Mouse (Mus musculus) hindbrain, embryonic 11.5 days (tissue): ENCODE data around the gene Samd4b. TPM values are rescaled to one million over a fixed set of nuclear protein-coding genes. Genes with fewer than 3 reads are reported as not detected.
A peak's percentile ranks its signal among the peaks of the same experiment; 100 is the strongest.
"Not testable (repeated sequence)": the region's sequence is repeated elsewhere in the genome, so short reads cannot be mapped to it uniquely, and the experiment has no call there.

Source experiments
- ATAC-seq: fragments of 200-750 bp; cut with Nextera tagmentation; 2 replicates; pipeline ENCODE4 v1.8.0; 2017; ENCODE audit warnings: mild to moderate bottlenecking, moderate TSS enrichment, moderate library complexity; ENCODE audit not compliant: low FRiP score
- DNase-seq: peaks from one replicate; pipeline ENCODE4 v3.0.0-alpha.2; 2015; ENCODE audit warnings: low spot score
- H3K27ac ChIP-seq: fragments of 300-500 bp; sonication (generic); 2 replicates; pipeline ENCODE4 v1.5.1; 2014; ENCODE audit warnings: mild to moderate bottlenecking, low read depth, low read length
- H3K27me3 ChIP-seq: fragments of 300-500 bp; sonication (generic); 2 replicates; pipeline ENCODE4 v1.6.1; 2014; ENCODE audit warnings: mild to moderate bottlenecking, low read length, moderate library complexity, mixed read lengths; ENCODE audit not compliant: control insufficient read depth, insufficient read depth
- H3K36me3 ChIP-seq: fragments of 300-500 bp; sonication (generic); 2 replicates; pipeline ENCODE4 v1.6.1; 2014; ENCODE audit warnings: mild to moderate bottlenecking, low read length, moderate library complexity, mixed read lengths; ENCODE audit not compliant: control insufficient read depth, insufficient read depth
- H3K4me1 ChIP-seq: fragments of 300-500 bp; sonication (generic); replicated peaks from 2 replicates; pipeline ENCODE4 v1.6.1; 2014; ENCODE audit warnings: low read length, mixed read lengths; ENCODE audit not compliant: control insufficient read depth, insufficient read depth
- H3K4me2 ChIP-seq: fragments of 300-500 bp; sonication (generic); replicated peaks from 2 replicates; pipeline ENCODE4 v1.6.1; 2014; ENCODE audit warnings: mild to moderate bottlenecking, low read depth, low read length
- H3K4me3 ChIP-seq: fragments of 300-500 bp; sonication (generic); 2 replicates; pipeline ENCODE4 v1.5.1; 2014; ENCODE audit warnings: low read depth, low read length
- H3K9ac ChIP-seq: fragments of 300-500 bp; sonication (generic); 2 replicates; pipeline ENCODE4 v1.6.1; 2014; ENCODE audit warnings: low read depth, low read length
- H3K9me3 ChIP-seq: fragments of 300-500 bp; sonication (generic); 2 replicates; pipeline ENCODE4 v1.6.1; 2016; ENCODE audit warnings: low read length; ENCODE audit not compliant: control insufficient read depth
- WGBS: fragments of 180-500 bp; shearing (Covaris S2); extraction: QIAGEN DNeasy Blood & Tissue Kit; methylation state at CpG from one replicate; pipeline ENCODE4 v1.1.7; 2014; 5-methylcytosine and 5-hydroxymethylcytosine counted together
- polyA plus RNA-seq: library from polyadenylated mRNA; unstranded; fragments of >200 nt; fragmentation: Nextera tagmentation; extraction: Ambion mirVana; gene quantifications from 2 replicates; pipeline ENCODE4 v1.2.1, GENCODE M21; 2014

Gene Samd4b
- polyA plus RNA-seq, 1 experiment from 2014 or later: 27.4 TPM

GRCm38 (mm10) chr7:28392429-28393271 is 205.3 kb downstream of the Samd4b start, which contains the start of the genes Med29 and Paf1:
Gene Med29 (minus strand): TSS chr7:28392708.
Gene Paf1 (plus strand): TSS chr7:28392951.
- ATAC-seq (peak; percentile 99), DNase-seq (peak; percentile 94)
- peak within 1 kb of the TSS; percentile 83 for H3K9ac ChIP-seq
- H3K4me2 ChIP-seq: peak within 1 kb of the TSS; percentile 82
- no peaks in the 10 kb centered on the region; the same call in 1 of the 2 replicates for H3K4me1 ChIP-seq
- under 1% methylated on average over 58 of the region's 58 CpGs for WGBS
- no peaks in the 10 kb centered on the region for H3K27me3 ChIP-seq
- H3K4me3 ChIP-seq: peak within 1 kb of the TSS; percentile 91
- no peaks in the 10 kb centered on the region for H3K9me3 ChIP-seq
- peaks cover 9% of the 10 kb centered on the region for H3K36me3 ChIP-seq
- no peak within 1 kb of the TSS for H3K27ac ChIP-seq

GRCm38 (mm10) chr7:28390331-28390730 is 207.6 kb downstream of the Samd4b start:
- H3K9me3 ChIP-seq: no peaks in the 10 kb centered on the region
- H3K27me3 ChIP-seq: no peaks in the 10 kb centered on the region
- ATAC-seq (no peak), DNase-seq (no peak)
- WGBS: 97% methylated on average over 3 of the region's 3 CpGs
- no peak overlapping the region for H3K27ac ChIP-seq
- no peak overlapping the region for H3K4me3 ChIP-seq
- no peak overlapping the region for H3K9ac ChIP-seq
- no peak overlapping the region for H3K4me2 ChIP-seq
- peaks cover 4% of the 10 kb centered on the region for H3K36me3 ChIP-seq
- no peaks in the 10 kb centered on the region; the same call in 1 of the 2 replicates for H3K4me1 ChIP-seq

GRCm38 (mm10) chr7:28387384-28387783 is 210.6 kb downstream of the Samd4b start:
- H3K9ac ChIP-seq, H3K4me2 ChIP-seq, DNase-seq, H3K4me3 ChIP-seq, H3K36me3 ChIP-seq, H3K27ac ChIP-seq, ATAC-seq, H3K4me1 ChIP-seq, H3K9me3 ChIP-seq, H3K27me3 ChIP-seq: not testable (repeated sequence)
- 89% methylated on average over 7 of the region's 7 CpGs for WGBS

GRCm38 (mm10) chr7:28386877-28387276 is 211.1 kb downstream of the Samd4b start:
- not testable (repeated sequence) for H3K4me3 ChIP-seq, H3K4me1 ChIP-seq, H3K36me3 ChIP-seq, H3K9me3 ChIP-seq, ATAC-seq, H3K9ac ChIP-seq, DNase-seq, H3K27me3 ChIP-seq, H3K4me2 ChIP-seq, H3K27ac ChIP-seq
- WGBS: 75% methylated on average over 6 of the region's 6 CpGs

- Histone ChIP-seq H3K4me3 (no peak overlapping the region), H3K27me3 (no peaks in the 10 kb centered on the region), H3K27ac (no peak overlapping the region), H3K9ac (no peak overlapping the region), H3K4me2 (no peak overlapping the region), H3K36me3 (peaks cover 4% of the 10 kb centered on the region; the same call in 1 of the 2 replicates), H3K9me3 (no peaks in the 10 kb centered on the region), H3K4me1 (peaks cover 3% of the 10 kb centered on the region)
- ATAC-seq (peak; percentile 41; the same call in 1 of the 2 replicates), DNase-seq (peak; percentile 89)
- WGBS: 26% methylated on average over 4 of the region's 4 CpGs
Measured at GRCm38 (mm10) chr7:28386462-28386861, 211.5 kb downstream of the Samd4b start.

- peaks cover 4% of the 10 kb centered on the region; the same call in 1 of the 2 replicates for H3K36me3 ChIP-seq
Measured at GRCm38 (mm10) chr7:28386007-28386406, 211.9 kb downstream of the Samd4b start.

GRCm38 (mm10) chr7:28385196-28385595 is 212.7 kb downstream of the Samd4b start:
- WGBS: 94% methylated on average over 9 of the region's 9 CpGs
- Histone ChIP-seq H3K27ac (no peak overlapping the region), H3K4me1 (peaks cover 9% of the 10 kb centered on the region), H3K9me3 (no peaks in the 10 kb centered on the region), H3K4me3 (no peak overlapping the region), H3K27me3 (no peaks in the 10 kb centered on the region), H3K36me3 (peaks cover under 1% of the 10 kb centered on the region; the same call in 1 of the 2 replicates), H3K4me2 (no peak overlapping the region), H3K9ac (no peak overlapping the region)
- DNase-seq: no peak
- no peak for ATAC-seq

More at GRCm38 (mm10) chr7:28386007-28386406, 211.9 kb downstream of the Samd4b start:
- Histone ChIP-seq H3K4me2 (no peak overlapping the region), H3K9ac (no peak overlapping the region), H3K27me3 (no peaks in the 10 kb centered on the region), H3K4me1 (peaks cover 8% of the 10 kb centered on the region), H3K9me3 (no peaks in the 10 kb centered on the region), H3K27ac (no peak overlapping the region), H3K4me3 (no peak overlapping the region)
- DNase-seq (no peak), ATAC-seq (no peak)
- 94% methylated on average over 7 of the region's 7 CpGs for WGBS

- ATAC-seq (no peak), DNase-seq (no peak)
- Histone ChIP-seq H3K4me3 (no peak overlapping the region), H3K4me1 (peaks cover 9% of the 10 kb centered on the region), H3K4me2 (no peak overlapping the region), H3K27me3 (no peaks in the 10 kb centered on the region), H3K36me3 (no peaks in the 10 kb centered on the region), H3K27ac (no peak overlapping the region), H3K9ac (no peak overlapping the region), H3K9me3 (no peaks in the 10 kb centered on the region)
- 85% methylated on average over 6 of the region's 6 CpGs for WGBS
Measured at GRCm38 (mm10) chr7:28384162-28384561, 213.8 kb downstream of the Samd4b start.

GRCm38 (mm10) chr7:28383606-28384005 is 214.3 kb downstream of the Samd4b start:
- H3K27ac ChIP-seq: no peak overlapping the region
- H3K36me3 ChIP-seq: no peaks in the 10 kb centered on the region
- no peak for DNase-seq
- no peaks in the 10 kb centered on the region for H3K27me3 ChIP-seq
- 82% methylated on average over 4 of the region's 4 CpGs for WGBS
- peaks cover 9% of the 10 kb centered on the region for H3K4me1 ChIP-seq
- no peak overlapping the region for H3K9ac ChIP-seq
- no peaks in the 10 kb centered on the region for H3K9me3 ChIP-seq
- H3K4me3 ChIP-seq: no peak overlapping the region
- ATAC-seq: no peak
- no peak overlapping the region for H3K4me2 ChIP-seq
